Mouse (Mus musculus) ES-Bruce4 (cell line): ENCODE measurements around the gene Olfr1051.

Experiments
- CTCF ChIP-seq: IDR thresholded peaks from one replicate; pipeline ENCODE4 v1.8.1; 2011; ENCODE audit warnings: low read depth, low read length
- EP300 ChIP-seq: IDR thresholded peaks from 2 replicates; pipeline ENCODE4 v1.6.1; 2011; ENCODE audit warnings: low read depth, low read length; ENCODE audit not compliant: insufficient read depth
- POLR2A ChIP-seq: IDR thresholded peaks from one replicate; pipeline ENCODE4 v1.8.1; 2011; ENCODE audit warnings: low read length; ENCODE audit not compliant: insufficient read depth

DNA sequence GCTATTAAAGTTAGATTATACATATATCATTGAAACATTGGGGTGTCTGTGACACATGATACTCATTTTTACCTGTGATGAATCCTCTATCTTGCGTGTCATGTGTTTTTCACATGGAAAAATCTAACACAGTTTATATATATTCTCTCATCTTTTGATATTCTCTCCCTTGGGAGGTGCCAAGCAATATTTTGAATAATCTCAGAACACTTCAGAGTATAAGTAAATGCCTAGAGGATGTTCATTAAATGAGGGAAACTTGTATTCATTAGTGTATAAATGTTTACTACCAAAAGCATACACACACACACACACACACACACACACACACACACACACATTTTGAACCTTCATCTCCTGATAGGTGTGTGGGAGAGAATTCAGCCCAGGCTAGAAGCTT is 47.6 kb downstream of the Olfr1051 start, which contains the start of gene Olfr1047:
- no peak for TF ChIP-seq EP300
- no peak for TF ChIP-seq POLR2A
- no peak for TF ChIP-seq CTCF
